Mouse (Mus musculus): ENCODE data around the gene Carf.
"Not testable (repeated sequence)": the region's sequence is repeated elsewhere in the genome, so short reads cannot be mapped to it uniquely, and the experiment has no call there.

Carf gene

GRCm38 (mm10) chr1:60098024-60098781 lies at the start of gene Carf, which contains the start of gene Wdr12:
Gene Carf (plus strand): TSS chr1:60098247.
Gene Wdr12 (minus strand): TSS chr1:60098645.
- DNase-seq (ENCODE audit: low spot score), result peak; percentile 86

- no peak for DNase-seq (ENCODE audit: low spot score)
These were observed 43.4 kb upstream of the Carf start for GRCm38 (mm10) chr1:60054659-60055058.

- no peak for DNase-seq (ENCODE audit: low spot score)
These were observed 41.7 kb upstream of the Carf start for GRCm38 (mm10) chr1:60056310-60056709.

GRCm38 (mm10) chr1:60070725-60071124 lies 27.3 kb upstream of the Carf start:
- DNase-seq (ENCODE audit: low spot score), result not testable (repeated sequence)

GRCm38 (mm10) chr1:60074935-60075334 lies 23.1 kb upstream of the Carf start:
- no peak for DNase-seq (ENCODE audit: low spot score)

GRCm38 (mm10) chr1:60075590-60075989 lies 22.5 kb upstream of the Carf start:
- DNase-seq (ENCODE audit: low spot score), result no peak

- no peak for DNase-seq (ENCODE audit: low spot score)
These were observed 21.6 kb upstream of the Carf start for GRCm38 (mm10) chr1:60076411-60076810.

- no peak for DNase-seq (ENCODE audit: low spot score)
These were observed 1.3 kb upstream of the Carf start for GRCm38 (mm10) chr1:60096572-60097276.

GRCm38 (mm10) chr1:60097277-60098023 lies 597 bp upstream of the Carf start:
- DNase-seq (ENCODE audit: low spot score), result no peak

GRCm38 (mm10) chr1:60098839-60099238 lies 792 bp downstream of the Carf start:
- no peak for DNase-seq (ENCODE audit: low spot score)

GRCm38 (mm10) chr1:60104582-60104981 lies 6.5 kb downstream of the Carf start:
- DNase-seq (ENCODE audit: low spot score), result no peak

GRCm38 (mm10) chr1:60117721-60118455 lies 19.8 kb downstream of the Carf start:
- no peak for DNase-seq (ENCODE audit: low spot score)

GRCm38 (mm10) chr1:60137346-60137745 lies 39.3 kb downstream of the Carf start:
- DNase-seq (ENCODE audit: low spot score), result no peak

GRCm38 (mm10) chr1:60152700-60153099 lies 54.7 kb downstream of the Carf start:
- no peak for DNase-seq (ENCODE audit: low spot score)

- DNase-seq (ENCODE audit: low spot score), result no peak
These were observed 58.6 kb downstream of the Carf start for GRCm38 (mm10) chr1:60156651-60157050.

- no peak for DNase-seq (ENCODE audit: low spot score)
These were observed 60.4 kb downstream of the Carf start for GRCm38 (mm10) chr1:60158411-60158810.

- DNase-seq (ENCODE audit: low spot score), result no peak
These were observed 65.6 kb downstream of the Carf start for GRCm38 (mm10) chr1:60163676-60164075.

- no peak for DNase-seq (ENCODE audit: low spot score)
These were observed 71.6 kb downstream of the Carf start for GRCm38 (mm10) chr1:60169626-60170025.

- no peak for DNase-seq (ENCODE audit: low spot score)
These were observed 72.2 kb downstream of the Carf start for GRCm38 (mm10) chr1:60170251-60170650.

- DNase-seq (ENCODE audit: low spot score), result no peak
These were observed 75.1 kb downstream of the Carf start for GRCm38 (mm10) chr1:60173119-60173518.

- DNase-seq (ENCODE audit: low spot score), result not testable (repeated sequence)
These were observed 79.8 kb downstream of the Carf start for GRCm38 (mm10) chr1:60177814-60178213.

GRCm38 (mm10) chr1:60179376-60179775 lies 81.3 kb downstream of the Carf start:
- DNase-seq (ENCODE audit: low spot score), result no peak
